Mouse (Mus musculus) brain, embryonic 14.5 days (tissue): ENCODE measurements at regions not wholly inside any gene's neighbourhood (a gene's known extent, or its start where the extent isn't known, plus 50 kb on each side); places are given as distances from the start of the nearest gene placed in this dataset.
"Not testable (repeated sequence)": the region's sequence is repeated elsewhere in the genome, so short reads cannot be mapped to it uniquely, and the experiment has no call there.

Source experiments
- DNase-seq: peaks from one replicate; pipeline ENCODE4 v3.0.0-alpha.2; 2011; ENCODE audit warnings: low read depth
- CTCF ChIP-seq: fragments of 200-500 bp; IDR thresholded peaks from 2 replicates; pipeline ENCODE4 v1.5.1; 2012; ENCODE audit warnings: inconsistent platforms, mild to moderate bottlenecking, moderate library complexity, borderline replicate concordance; ENCODE audit not compliant: insufficient read depth, insufficient read length; ENCODE audit errors: extremely low read depth
- POLR2A ChIP-seq: fragments of 200-500 bp; IDR thresholded peaks from 2 replicates; pipeline ENCODE4 v1.6.1; 2012; ENCODE audit warnings: mild to moderate bottlenecking, inconsistent platforms, borderline replicate concordance; ENCODE audit not compliant: poor library complexity, insufficient read depth, insufficient read length, severe bottlenecking; ENCODE audit errors: extremely low read depth

DNA sequence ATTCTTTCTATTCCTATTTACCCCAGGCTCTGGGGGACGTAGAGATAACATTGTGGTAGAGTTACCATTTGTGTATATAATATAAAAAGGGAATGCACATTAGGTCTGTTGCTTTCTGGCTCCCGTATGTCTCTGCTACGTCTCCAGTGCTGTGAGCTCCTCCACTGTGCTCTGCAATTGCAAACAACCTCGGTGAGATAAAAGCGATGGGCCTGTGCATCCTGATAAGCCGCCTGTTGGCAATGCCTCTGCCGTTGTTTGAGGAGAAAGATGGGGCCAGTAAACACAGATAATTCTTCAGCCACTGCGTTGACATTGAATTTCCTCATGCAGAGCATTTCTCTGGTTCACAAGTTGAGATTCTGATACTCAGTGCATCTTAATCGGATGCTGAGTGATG lies 424.9 kb downstream of the Cbln4 start:
- TF ChIP-seq CTCF, result no peak
- TF ChIP-seq POLR2A, result no peak
- no peak for DNase-seq

DNA sequence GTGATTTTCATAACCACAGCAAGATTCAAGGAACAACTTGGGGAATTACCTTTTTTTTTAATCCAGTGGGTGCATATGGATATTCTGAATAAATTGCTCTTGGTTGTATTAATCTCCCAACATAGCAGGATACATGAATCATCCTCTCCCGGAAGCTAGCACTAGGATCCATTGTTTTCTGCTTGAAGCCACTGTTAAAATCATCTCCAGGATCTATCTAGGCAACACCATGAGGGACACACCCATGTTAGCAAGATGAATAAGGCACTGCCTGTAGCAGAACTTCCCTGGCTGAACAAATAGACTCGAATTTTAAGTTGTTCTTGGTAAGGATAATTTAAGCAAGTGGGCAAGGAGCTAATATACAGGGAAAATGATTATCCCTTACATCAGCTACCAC lies 427.8 kb downstream of the Cbln4 start:
- DNase-seq, result no peak

DNA sequence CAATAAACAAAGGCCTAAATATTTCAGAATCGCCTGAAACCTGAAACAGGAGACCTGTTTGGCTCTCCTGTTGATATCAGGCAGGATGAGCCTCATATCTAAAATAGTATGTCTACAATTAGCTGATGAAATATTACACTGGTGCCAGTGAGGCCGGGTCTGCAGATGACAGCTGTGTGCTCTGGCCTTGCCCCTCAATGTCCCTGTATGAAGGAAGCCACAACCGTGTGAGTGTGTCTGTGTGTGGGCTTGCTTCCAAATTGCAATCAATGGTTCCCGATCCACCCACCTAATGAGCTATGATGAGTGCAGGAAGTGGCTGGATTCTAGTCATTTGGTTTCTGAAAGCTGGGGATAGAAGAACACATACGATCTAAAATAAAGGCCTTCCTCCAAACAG lies 438.2 kb downstream of the Cbln4 start:
- peak; percentile 38 for DNase-seq
- TF ChIP-seq CTCF (no peak), POLR2A (no peak)

More for the DNA sequence above, 427.8 kb downstream of the Cbln4 start:
- TF ChIP-seq POLR2A (no peak), CTCF (no peak)

DNA sequence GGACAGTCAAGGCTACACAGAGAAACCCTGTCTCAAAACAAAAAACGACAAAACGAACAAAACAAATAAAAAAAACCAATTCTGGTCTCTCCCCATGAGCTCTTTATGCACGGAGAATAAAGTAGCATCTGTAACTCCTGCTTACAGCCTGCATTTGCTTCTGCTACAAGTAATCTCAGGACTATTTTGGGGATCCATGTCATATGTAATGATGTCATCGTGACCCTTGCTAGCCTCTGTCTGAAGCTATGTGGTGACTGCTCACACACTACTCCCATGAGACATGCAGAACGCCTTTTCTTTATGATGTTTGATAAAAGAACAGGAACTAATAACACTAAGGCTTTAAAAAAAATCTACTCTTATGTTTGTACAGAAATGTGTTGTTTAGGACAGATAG lies 448.0 kb downstream of the Cbln4 start:
- no peak for DNase-seq
- no peak for TF ChIP-seq CTCF
- no peak for TF ChIP-seq POLR2A

DNA sequence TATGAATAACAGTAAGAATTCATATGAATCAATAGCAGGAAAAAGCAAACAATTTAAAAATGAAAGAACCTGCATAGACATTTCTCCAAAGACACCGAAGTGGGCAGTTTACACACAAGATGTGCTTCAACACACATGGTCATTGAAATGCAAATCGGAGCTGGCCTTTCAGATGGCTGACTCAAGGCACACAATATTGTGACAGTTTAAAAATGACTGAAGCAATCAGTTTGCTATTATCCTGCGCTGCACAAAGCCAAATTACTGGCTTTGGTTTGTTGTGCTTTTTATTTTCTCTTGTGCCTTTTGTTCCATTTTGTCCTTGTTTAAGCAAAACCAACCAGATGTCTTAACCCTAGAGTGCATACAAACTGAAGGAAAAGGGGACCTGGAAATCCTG lies 449.4 kb downstream of the Cbln4 start:
- TF ChIP-seq POLR2A (no peak), CTCF (no peak)
- peak; percentile 78 for DNase-seq

DNA sequence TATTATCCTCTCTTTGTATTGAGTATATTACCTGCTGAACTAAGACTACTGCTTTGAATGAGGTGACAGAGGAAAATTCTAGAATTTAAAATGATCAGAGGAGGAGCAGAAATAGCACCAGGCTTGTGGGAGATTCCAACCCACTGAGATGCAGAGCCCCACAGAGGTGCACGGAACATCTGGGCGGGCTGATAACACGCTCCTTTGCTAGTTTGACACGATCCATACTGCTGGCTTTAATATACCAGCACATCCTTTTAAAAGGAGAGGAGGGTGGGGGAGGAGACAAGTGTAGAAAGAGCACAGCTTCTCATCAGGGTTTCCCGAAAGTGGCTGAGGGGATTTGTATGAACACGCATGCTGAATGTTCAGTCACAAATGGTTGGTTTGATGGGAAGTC lies 451.0 kb downstream of the Cbln4 start:
- peak; percentile 10 for DNase-seq
- no peak for TF ChIP-seq CTCF
- TF ChIP-seq POLR2A, result no peak

DNA sequence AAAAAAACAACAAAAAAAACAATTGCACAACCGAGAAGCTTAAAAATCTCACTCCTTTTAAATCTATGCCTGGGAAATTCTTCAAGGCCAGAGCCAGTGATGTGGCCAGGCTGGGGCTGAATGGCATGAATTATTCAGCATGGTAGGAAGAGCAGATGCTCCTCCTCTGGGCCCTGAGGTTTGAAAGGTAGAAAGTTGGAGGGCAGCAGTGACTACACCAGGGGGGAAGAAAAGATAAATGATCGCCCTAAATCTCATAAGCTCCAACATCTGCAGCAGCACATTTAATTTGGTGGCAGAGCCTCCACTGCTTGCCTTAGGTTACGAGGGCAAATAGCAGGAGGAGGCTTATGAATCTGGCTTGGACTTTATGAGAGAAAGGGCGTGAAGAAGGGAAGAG lies 455.1 kb downstream of the Cbln4 start:
- DNase-seq, result peak; percentile 63
- TF ChIP-seq POLR2A (no peak), CTCF (no peak)

DNA sequence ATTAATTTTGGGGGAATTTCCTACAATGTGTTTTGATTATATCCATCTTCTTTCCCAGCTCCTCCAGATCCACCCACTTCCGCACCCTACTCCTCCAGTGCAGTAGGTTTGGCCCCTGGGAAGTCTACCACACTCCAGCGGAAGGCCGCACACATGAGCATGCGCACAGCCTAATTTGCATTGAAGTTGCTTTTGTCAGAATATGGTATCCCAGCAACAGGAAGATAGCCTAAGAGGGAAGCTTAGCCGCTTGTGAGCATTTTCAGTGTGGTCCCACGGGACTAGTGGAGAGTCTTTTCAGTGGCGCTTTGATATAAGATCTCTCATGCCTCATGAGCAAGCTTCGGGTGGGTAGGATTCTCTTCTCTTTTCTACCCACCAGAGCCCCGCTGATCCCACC lies 455.6 kb downstream of the Cbln4 start:
- TF ChIP-seq CTCF, result no peak
- TF ChIP-seq POLR2A, result no peak

DNA sequence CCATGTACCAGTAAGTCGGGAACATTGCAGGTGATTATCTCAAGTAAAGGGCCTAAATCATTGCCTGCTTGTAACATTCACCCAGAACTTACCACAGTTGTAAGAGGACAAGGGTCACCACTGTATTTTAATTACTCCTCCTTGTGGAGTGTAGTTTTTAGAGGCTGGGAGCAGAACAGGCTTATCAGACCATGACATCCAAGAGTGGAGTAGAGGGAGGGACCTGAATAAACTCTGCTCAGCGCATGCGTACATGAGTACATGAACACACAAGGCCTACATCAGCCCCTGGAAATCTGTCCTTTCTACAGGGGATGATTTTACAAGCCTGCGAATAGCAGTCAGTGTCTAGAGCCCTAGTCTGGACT lies 456.4 kb downstream of the Cbln4 start:
- TF ChIP-seq POLR2A (no peak), CTCF (no peak)
- DNase-seq, result no peak

More for the DNA sequence above, 455.6 kb downstream of the Cbln4 start:
- peak; percentile 88 for DNase-seq

DNA sequence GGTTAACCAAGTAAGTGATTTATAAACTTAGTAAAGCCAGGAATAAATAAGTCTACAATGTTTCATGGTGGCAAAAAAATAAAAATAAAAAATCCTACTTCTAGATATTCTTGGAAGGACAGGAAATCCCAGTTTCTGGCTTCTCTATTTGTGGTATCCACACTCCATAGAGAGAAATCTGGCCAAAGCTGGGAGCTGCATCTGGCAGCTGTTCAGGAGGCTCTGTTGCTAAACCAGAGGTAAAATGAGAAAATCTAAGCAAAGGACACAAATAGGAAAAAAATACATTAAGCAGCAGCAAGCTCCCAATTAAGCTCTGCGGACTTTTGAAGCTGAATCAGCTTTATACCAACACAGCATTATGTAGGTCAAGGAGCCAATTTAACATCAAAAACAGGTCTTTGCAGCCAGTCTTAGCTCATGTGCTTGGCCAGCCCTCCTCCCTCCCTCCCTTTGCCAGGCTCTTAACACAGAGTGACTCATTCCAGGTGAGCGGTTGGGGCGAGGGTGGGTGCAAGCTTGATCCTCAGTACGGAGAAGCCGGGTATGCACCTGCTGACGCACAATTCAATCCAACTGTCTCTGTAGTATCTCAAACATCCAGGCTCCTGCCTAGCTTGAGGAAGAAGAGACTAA lies 456.9 kb downstream of the Cbln4 start:
- no peak for DNase-seq
- TF ChIP-seq POLR2A (no peak), CTCF (no peak)

DNA sequence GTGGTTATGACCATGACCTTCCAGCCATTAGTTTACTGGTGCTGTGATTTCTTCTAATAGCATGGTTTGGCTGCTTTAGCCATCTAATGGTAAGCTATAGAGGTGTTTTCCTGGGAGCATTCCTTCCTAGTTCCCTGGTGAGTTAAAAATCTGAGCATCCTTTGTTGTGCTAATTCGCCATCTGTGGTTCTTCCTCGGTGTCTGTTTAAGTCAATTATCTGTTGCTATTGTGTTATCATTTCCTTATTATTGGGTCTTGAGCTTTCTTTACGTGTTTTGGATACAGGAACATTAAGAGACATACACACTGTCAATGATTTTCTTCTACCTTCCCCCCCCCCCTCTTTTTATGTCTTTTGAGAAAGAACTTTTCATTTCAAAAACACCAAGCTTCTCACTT lies 468.9 kb downstream of the Cbln4 start:
- DNase-seq, result no peak
- TF ChIP-seq POLR2A (no peak), CTCF (no peak)

DNA sequence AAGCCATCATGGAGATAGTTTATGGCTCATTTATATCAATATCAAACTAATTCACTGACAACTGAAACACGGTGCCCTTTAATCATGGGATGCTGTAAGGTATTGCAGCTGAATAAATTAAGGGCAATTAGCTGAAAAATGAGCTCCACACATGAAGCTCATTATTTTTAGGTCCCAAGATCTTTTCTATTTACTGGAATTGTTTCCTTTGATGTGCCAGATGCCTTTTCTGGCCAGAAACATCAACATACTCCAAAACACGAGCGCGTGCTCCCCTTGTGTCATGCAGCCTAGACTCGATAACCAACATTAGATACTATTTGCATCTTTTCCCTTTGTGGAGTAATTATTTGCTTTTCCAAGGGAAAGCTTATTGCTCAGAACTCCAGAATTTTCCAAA lies 480.6 kb downstream of the Cbln4 start:
- DNase-seq, result peak; percentile 82
- TF ChIP-seq CTCF, result no peak
- no peak for TF ChIP-seq POLR2A

DNA sequence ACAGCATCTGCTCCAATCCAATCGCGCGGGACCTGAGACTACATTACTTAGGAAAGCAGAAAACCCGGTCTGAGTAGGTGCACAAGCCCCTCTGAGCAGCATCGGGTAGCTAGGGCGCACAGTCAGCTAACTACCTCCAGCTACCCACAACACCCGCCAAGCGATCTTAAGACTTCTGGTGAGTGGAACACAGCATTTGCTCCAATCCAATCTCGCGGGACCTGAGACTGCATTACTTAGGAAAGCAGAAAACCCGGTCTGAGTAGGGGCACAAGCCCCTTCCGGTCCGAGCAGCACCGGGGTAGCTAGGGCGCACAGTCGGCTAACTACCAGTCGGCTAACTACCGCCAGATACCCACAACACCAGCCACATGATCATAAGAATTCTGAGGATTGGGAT lies 500.5 kb downstream of the Cbln4 start:
- DNase-seq, result not testable (repeated sequence)
